Mouse (Mus musculus) intestine, postnatal 0 days (tissue): ENCODE data around the gene St3gal6. TPM values are rescaled to one million over a fixed set of nuclear protein-coding genes. Genes with fewer than 3 reads are reported as not detected.
A peak's percentile ranks its signal among the peaks of the same experiment; 100 is the strongest.

ENCODE experiments used
- ATAC-seq: fragments of 200-750 bp; cut with Nextera tagmentation; 2 replicates; pipeline ENCODE4 v1.8.0; 2017; ENCODE audit warnings: mild to moderate bottlenecking, moderate TSS enrichment, moderate library complexity
- H3K27ac ChIP-seq: fragments of 300-500 bp; sonication (generic); 2 replicates; pipeline ENCODE4 v1.5.1; 2014; ENCODE audit warnings: mild to moderate bottlenecking, low read depth, low read length, moderate library complexity
- H3K27me3 ChIP-seq: fragments of 300-500 bp; sonication (generic); replicated peaks from 2 replicates; pipeline ENCODE4 v1.6.1; 2014; ENCODE audit warnings: low read length, mixed read lengths; ENCODE audit not compliant: control insufficient read depth, insufficient read depth
- H3K36me3 ChIP-seq: fragments of 300-500 bp; sonication (generic); 2 replicates; pipeline ENCODE4 v1.6.1; 2014; ENCODE audit warnings: mild to moderate bottlenecking, moderate library complexity; ENCODE audit not compliant: control insufficient read depth, insufficient read depth
- H3K4me1 ChIP-seq: fragments of 300-500 bp; sonication (generic); replicated peaks from 2 replicates; pipeline ENCODE4 v1.6.1; 2014; ENCODE audit warnings: antibody characterized with exemption, low read length, mixed read lengths; ENCODE audit not compliant: control insufficient read depth, insufficient read depth
- H3K4me2 ChIP-seq: fragments of 300-500 bp; sonication (generic); replicated peaks from 2 replicates; pipeline ENCODE4 v1.6.1; 2014; ENCODE audit warnings: low read depth, mild to moderate bottlenecking, moderate library complexity
- H3K4me3 ChIP-seq: fragments of 300-500 bp; sonication (generic); 2 replicates; pipeline ENCODE4 v1.5.1; 2014; ENCODE audit warnings: low read depth, low read length
- H3K9ac ChIP-seq: fragments of 300-500 bp; sonication (generic); 2 replicates; pipeline ENCODE4 v1.6.1; 2014; ENCODE audit warnings: mild to moderate bottlenecking, low read depth, low read length
- H3K9me3 ChIP-seq: fragments of 300-500 bp; sonication (generic); 2 replicates; pipeline ENCODE4 v1.6.1; 2016; ENCODE audit warnings: mixed run types; ENCODE audit not compliant: control insufficient read depth
- CTCF ChIP-seq: sonication (generic); IDR thresholded peaks from 2 replicates; pipeline ENCODE4 v1.5.1; 2016; ENCODE audit warnings: low read depth, mild to moderate bottlenecking, control low read depth, antibody characterized with exemption, moderate library complexity
- WGBS: fragments of 180-500 bp; shearing (Covaris S2); extraction: QIAGEN DNeasy Blood & Tissue Kit; methylation state at CpG from one replicate; pipeline ENCODE4 v1.1.7; 2014; 5-methylcytosine and 5-hydroxymethylcytosine counted together
- polyA plus RNA-seq: library from polyadenylated mRNA; unstranded; fragments of >200 nt; fragmentation: Nextera tagmentation; extraction: Ambion mirVana; gene quantifications from 2 replicates; pipeline ENCODE4 v1.2.1, GENCODE M21; 2015

Gene St3gal6
- polyA plus RNA-seq, 1 experiment from 2014 or later: 32.5 TPM

DNA sequence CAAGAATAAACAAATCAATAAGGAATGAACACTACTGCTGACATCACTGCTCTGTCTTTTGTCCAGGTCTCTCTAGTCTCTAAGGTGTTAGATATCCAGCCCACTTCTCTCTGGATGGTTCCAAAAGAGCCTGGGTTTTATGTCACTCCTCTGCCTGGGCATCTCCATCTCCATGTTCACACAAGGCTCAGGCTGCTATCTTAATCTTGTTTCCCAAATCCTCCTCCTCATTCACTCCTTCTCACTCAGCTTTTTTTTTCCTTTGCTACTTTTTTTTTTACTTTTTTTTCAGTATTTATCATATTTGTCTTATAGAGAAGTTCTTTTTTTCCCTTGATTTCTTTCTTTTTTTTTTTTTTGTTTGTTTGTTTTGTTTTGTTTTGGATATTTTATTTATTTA, 19.1 kb downstream of the St3gal6 start:
- Histone ChIP-seq H3K9me3 (no peaks in the 10 kb centered on the region), H3K9ac (no peak overlapping the region), H3K4me2 (no peak overlapping the region), H3K4me3 (no peak overlapping the region), H3K27ac (no peak overlapping the region), H3K27me3 (no peaks in the 10 kb centered on the region), H3K36me3 (peaks cover 15% of the 10 kb centered on the region; the same call in 1 of the 2 replicates), H3K4me1 (peaks cover 4% of the 10 kb centered on the region; the same call in 1 of the 2 replicates)
- ATAC-seq: no peak
- TF ChIP-seq CTCF: no peak

DNA sequence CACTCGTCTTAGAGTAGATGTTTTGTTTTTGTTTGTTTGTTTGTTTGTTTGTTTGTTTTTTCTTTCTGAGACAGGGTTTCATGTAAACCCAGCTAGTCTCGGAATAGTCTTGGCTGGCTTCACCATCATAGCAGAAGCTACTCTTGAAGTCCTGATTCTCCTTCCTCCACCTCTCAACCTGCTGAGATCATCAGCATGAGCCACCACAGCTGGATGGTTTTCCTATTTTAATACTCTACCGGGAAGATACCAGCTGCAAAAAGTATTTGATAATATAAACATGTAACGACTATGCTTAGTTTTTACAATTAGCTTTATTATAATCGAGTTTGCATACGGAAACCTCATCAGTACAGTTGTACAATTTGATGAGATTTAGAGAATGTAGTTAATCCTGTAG, 21.5 kb downstream of the St3gal6 start:
- 56% methylated on average over 6 of the region's 6 CpGs for WGBS
- no peak overlapping the region for H3K27ac ChIP-seq
- ATAC-seq: no peak

DNA sequence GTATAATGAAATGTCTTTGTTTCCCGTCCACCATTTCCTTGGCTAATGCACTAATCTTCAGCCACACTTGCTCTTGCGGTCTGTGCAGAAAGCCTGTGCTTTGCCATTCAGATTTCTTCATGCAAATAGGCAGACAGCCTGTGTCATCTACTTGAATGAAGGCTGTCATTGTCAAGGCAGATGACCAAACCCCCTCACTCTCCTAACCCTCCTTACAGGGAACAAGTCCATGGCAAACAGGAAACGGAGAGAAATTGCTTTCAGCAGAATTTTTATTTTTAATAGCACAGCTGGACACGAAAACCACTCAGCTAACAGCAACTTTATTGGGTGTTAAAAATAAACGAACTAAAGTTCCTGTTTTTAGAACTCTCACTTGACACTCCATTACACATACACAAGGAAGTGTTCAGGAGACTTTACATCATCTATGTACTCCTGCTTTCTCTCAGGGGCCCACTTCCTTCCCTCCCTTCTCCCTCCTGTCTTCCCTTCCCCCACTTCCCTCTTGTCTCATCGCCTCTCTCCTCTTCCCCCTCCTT, 22.2 kb downstream of the St3gal6 start:
- WGBS: 41% methylated on average over 6 of the region's 6 CpGs
- Histone ChIP-seq H3K27ac (peak overlapping the region; percentile 35; the same call in 1 of the 2 replicates), H3K4me3 (no peak overlapping the region), H3K9ac (no peak overlapping the region), H3K4me1 (peaks cover 14% of the 10 kb centered on the region; the same call in 1 of the 2 replicates), H3K4me2 (no peak overlapping the region), H3K36me3 (peaks cover 19% of the 10 kb centered on the region; the same call in 1 of the 2 replicates), H3K27me3 (no peaks in the 10 kb centered on the region), H3K9me3 (no peaks in the 10 kb centered on the region)
- ATAC-seq: peak; percentile 55
- TF ChIP-seq CTCF: no peak

More for the DNA sequence above, 21.5 kb downstream of the St3gal6 start:
- Histone ChIP-seq H3K4me2 (no peak overlapping the region), H3K9ac (no peak overlapping the region), H3K9me3 (no peaks in the 10 kb centered on the region), H3K4me3 (no peak overlapping the region), H3K36me3 (peaks cover 20% of the 10 kb centered on the region; the same call in 1 of the 2 replicates), H3K4me1 (peaks cover 14% of the 10 kb centered on the region; the same call in 1 of the 2 replicates), H3K27me3 (no peaks in the 10 kb centered on the region)
- TF ChIP-seq CTCF: no peak

DNA sequence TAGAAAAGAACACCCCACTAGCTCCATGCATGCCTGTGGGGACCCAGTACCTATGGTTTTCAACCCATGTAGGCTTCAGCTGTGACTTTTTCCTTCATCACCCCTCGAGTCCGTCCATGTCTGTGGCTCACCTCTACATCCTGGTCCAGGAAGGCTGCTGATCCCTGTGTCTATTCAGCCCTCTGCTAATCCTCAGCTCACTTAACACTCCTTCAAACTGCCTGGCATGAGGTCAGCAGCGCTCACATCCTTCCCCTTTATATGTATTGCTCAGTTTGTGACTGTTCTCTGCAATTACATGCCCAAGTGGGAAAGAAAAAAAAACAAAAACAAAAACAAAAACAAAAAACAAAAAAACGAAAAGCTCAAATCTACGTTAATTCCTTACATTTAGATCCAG, 24.4 kb downstream of the St3gal6 start:
- H3K9me3 ChIP-seq: no peaks in the 10 kb centered on the region
- WGBS: 83% methylated on average over 5 of the region's 5 CpGs
- ATAC-seq: no peak
- H3K27ac ChIP-seq: no peak overlapping the region
- no peaks in the 10 kb centered on the region for H3K27me3 ChIP-seq
- TF ChIP-seq CTCF: no peak
- peaks cover 10% of the 10 kb centered on the region; the same call in 1 of the 2 replicates for H3K36me3 ChIP-seq
- H3K9ac ChIP-seq: no peak overlapping the region
- no peak overlapping the region for H3K4me2 ChIP-seq
- H3K4me1 ChIP-seq: peaks cover 14% of the 10 kb centered on the region; the same call in 1 of the 2 replicates
- no peak overlapping the region for H3K4me3 ChIP-seq

DNA sequence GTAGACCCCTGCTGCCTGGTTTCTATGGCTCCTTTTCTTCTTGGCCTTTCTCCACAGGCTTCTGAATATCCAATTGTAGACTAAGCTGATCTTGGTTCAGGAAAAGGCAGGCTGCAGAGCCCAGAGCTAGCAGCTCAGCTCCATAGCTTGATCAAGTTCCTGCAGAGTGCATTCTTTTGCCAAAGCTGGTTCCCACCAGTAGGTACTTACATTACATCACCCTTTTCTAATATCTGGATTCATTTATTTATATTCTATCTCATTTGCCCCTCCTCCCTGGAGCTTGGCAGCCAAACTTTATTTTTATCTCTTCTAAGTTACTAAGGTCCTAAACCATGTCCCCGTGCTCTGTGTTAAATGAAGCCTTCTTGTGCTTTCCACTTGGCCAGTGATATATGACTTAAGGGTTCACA, 24.9 kb downstream of the St3gal6 start:
- no peak overlapping the region for H3K4me2 ChIP-seq
- peaks cover 14% of the 10 kb centered on the region; the same call in 1 of the 2 replicates for H3K4me1 ChIP-seq
- TF ChIP-seq CTCF: no peak
- H3K36me3 ChIP-seq: peaks cover 10% of the 10 kb centered on the region; the same call in 1 of the 2 replicates
- no peaks in the 10 kb centered on the region for H3K9me3 ChIP-seq
- H3K9ac ChIP-seq: no peak overlapping the region
- WGBS: 61% methylated on average over 1 of the region's 1 CpGs
- ATAC-seq: no peak
- no peak overlapping the region for H3K4me3 ChIP-seq
- peak overlapping the region; percentile 31; the same call in 1 of the 2 replicates for H3K27ac ChIP-seq
- no peaks in the 10 kb centered on the region for H3K27me3 ChIP-seq

DNA sequence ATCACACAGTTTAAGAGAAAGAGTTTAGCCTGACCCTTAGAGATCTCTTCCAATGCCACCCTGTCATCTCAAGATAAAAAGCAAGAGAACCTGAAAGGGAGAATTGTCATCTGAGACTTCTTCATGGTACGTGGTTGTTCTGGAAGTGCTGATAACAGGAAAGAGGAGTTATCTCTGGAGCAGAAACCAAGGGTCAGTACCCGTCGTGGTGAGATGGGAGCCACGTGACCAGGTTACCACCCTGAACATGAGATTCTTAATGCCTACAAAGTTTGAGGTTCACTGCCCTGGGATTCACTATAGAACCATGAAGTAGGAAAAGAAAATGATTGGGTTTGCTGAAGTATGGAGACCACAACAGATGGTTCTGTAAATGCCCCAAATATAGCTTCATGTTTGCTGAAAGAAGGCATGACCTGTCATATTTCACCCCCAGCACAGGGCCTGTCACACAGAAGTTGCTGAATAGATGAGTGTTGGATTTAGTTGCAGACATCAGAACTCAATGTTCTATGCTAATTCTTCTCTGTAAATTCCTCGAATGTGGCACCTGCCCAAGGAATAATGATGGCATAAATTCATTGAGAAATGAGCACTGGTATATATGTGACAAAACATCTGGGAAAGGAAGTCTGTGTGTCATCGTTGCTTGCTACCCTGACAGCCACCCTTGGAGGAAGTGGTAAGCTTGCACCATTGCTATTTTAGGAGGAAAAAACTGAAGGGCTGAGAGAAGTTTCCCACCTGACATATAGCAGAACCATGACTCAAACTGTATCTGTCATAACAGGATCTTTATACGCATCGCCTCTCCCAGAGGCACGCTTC, 25.9 kb downstream of the St3gal6 start:
- H3K4me1 ChIP-seq: peaks cover 14% of the 10 kb centered on the region; the same call in 1 of the 2 replicates

More for the DNA sequence above, 25.9 kb downstream of the St3gal6 start:
- no peak overlapping the region for H3K4me2 ChIP-seq
- ATAC-seq: 0 out of 2 replicates have a peak, but pooled peaks have one; percentile 12
- no peak for TF ChIP-seq CTCF
- H3K27me3 ChIP-seq: no peaks in the 10 kb centered on the region
- peaks cover 12% of the 10 kb centered on the region for H3K36me3 ChIP-seq
- peak overlapping the region; percentile 15; the same call in 1 of the 2 replicates for H3K27ac ChIP-seq
- no peak overlapping the region for H3K9ac ChIP-seq
- H3K9me3 ChIP-seq: no peaks in the 10 kb centered on the region
- no peak overlapping the region for H3K4me3 ChIP-seq
- WGBS: 58% methylated on average over 9 of the region's 9 CpGs
